Mouse (Mus musculus): ENCODE measurements around the gene Rbm24. TPM values are rescaled to one million over a fixed set of nuclear protein-coding genes. Genes with fewer than 3 reads are reported as not detected.

Rbm24 gene
- total RNA-seq, 2 experiments from 2014 or later: 2.2 to 4.6 TPM

GRCm38 (mm10) chr13:46433880-46434560, 15.8 kb downstream of the Rbm24 start:
- DNase-seq (ENCODE audit: low spot score in 2 of 2): no peak

DNA sequence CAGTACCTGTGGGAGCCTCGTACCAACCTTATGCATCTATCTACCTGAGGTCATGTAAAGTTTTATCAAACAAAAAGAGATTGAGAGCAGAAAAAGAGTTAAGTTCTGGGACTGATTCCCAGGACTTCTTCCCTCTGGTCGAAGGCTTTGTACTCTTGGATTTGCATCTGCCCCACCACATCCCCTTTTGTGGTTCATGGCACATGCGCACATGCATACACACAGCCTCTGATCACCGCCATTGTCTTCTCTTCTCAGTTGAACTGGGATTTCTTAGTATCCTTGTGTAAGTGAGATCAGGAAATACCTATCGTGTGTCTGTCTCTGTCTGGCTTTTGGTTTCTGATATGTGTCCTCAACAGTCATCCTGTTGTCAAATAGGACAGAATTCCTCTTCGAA, 20.7 kb downstream of the Rbm24 start:
- DNase-seq (ENCODE audit: low spot score in 2 of 2): no peak

GRCm38 (mm10) chr13:46444021-46444420, 25.8 kb downstream of the Rbm24 start:
- DNase-seq (ENCODE audit: low spot score in 2 of 2): no peak

DNA sequence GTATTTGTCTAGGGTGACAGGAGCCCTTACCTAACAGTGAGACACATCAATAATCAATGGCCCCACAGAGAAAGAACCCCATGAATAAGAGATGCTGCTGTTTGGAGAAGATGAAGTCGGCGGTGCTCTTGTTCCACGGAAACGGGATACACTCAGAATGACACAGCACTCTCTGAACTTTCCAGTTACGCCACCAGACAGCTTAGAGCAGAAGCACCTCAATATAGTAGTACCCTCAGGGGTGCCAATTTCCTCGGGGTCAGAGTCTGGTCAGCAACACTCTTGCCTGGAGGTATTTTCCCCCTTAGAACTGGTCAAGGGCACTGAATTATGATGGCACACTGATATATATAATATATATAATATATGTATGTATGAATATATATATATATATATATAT, 27.8 kb downstream of the Rbm24 start:
- no peak for DNase-seq (ENCODE audit: low spot score in 2 of 2)

DNA sequence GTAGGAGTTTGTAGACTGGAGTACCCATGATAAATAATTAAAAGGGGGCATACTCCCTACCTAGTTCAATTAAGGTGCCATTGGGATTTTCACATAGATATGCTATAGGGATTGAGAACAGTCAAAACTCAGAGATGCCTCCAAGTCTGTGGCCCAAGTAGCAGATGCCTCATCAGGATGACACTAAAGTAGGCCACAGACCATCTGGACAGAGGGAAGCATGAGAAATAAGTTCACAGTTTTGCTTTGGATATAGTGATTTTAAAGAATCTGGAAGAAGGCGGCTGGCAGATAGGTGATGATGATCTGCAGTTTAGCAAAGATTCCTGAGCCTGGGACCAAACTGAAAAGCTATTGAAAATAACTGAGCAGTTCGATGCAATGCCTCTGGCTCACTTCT, 30.0 kb downstream of the Rbm24 start:
- no peak for DNase-seq (ENCODE audit: low spot score in 2 of 2)

- DNase-seq (ENCODE audit: low spot score in 2 of 2): no peak
Observed at GRCm38 (mm10) chr13:46449955-46450354, 31.7 kb downstream of the Rbm24 start.

- DNase-seq (ENCODE audit: low spot score in 2 of 2): no peak
Observed at GRCm38 (mm10) chr13:46450623-46451022, 32.4 kb downstream of the Rbm24 start.

- DNase-seq (ENCODE audit: low spot score in 2 of 2): no peak
Observed at GRCm38 (mm10) chr13:46451548-46451947, 33.3 kb downstream of the Rbm24 start.

- DNase-seq (ENCODE audit: low spot score in 2 of 2): no peak
Observed at GRCm38 (mm10) chr13:46459546-46459945, 41.3 kb downstream of the Rbm24 start.

DNA sequence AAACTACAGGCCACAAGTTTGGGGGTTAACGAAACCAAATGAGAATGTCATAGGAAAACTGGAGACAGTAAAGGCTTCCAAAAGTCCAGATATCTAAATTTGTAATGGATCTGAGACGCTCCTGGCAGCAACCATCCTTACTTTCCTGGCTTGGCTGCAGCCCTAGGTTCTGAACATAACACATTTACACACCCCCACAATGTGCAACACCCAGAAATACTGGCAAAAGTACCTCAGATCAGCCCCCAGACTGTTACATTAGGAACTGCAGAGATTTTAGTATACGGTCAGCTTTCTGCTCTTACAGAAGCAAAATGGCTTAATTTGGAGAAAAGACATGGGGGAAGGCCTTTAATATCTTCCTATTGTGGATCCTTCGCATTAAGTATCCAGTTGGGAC, 44.0 kb downstream of the Rbm24 start:
- no peak for DNase-seq (ENCODE audit: low spot score in 2 of 2)

GRCm38 (mm10) chr13:46463764-46464163, 45.5 kb downstream of the Rbm24 start:
- no peak for DNase-seq (ENCODE audit: low spot score in 2 of 2)

DNA sequence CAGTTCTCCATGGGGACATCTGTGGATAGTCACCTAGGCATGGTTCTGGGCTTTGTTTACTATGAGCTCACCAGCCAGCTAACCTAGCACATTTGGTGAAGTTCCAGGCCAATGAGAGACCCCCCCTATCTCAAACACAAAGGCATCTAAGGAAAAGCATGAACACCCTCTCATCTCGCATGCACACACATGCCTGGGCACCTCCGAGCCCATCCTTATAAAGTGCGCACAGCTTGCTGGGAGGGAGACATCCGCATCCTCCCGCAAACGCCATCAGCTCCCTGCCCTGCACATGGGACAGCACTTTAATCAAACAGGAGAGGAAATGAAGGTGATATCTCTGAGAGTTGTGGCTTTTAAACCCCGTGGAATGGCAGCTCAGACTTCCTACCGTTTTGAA, 50.0 kb downstream of the Rbm24 start:
- no peak for DNase-seq (ENCODE audit: low spot score in 2 of 2)

- no peak for DNase-seq (ENCODE audit: low spot score in 2 of 2)
Observed at GRCm38 (mm10) chr13:46469536-46469935, 51.3 kb downstream of the Rbm24 start.

Other genes starting within 250 kb of the Rbm24 start
- under 1 TPM in 1 of 2 experiments, not detected in 1; 0.29 TPM for gene Stmnd1, start 144.7 kb upstream of the Rbm24 start, total RNA-seq (2021)
- 1 to 10 TPM; 5.1 to 5.6 TPM for gene Cap2, start 83.4 kb downstream of the Rbm24 start, total RNA-seq (2021)

Data from adrenal gland, adult 18-20 months (tissue).